Mouse (Mus musculus) right cerebral cortex, postnatal 36 days (tissue): ENCODE results near the gene Rufy3.

Experiments used
- DNase-seq, 2 experiments: peaks; one replicate each; pipeline ENCODE4 v3.0.0; 2022; ENCODE audit warnings: low spot score in 2 of 2, mixed read lengths in 1 of 2

Gene Rufy3

GRCm38 (mm10) chr5:88629125-88629524 is 64.3 kb downstream of the Rufy3 start:
- DNase-seq, result no peak

GRCm38 (mm10) chr5:88629987-88630386 is 65.1 kb downstream of the Rufy3 start:
- DNase-seq, result no peak

GRCm38 (mm10) chr5:88630883-88631282 is 66.0 kb downstream of the Rufy3 start:
- no peak for DNase-seq

- no peak for DNase-seq
Observed at GRCm38 (mm10) chr5:88631545-88631944, 66.7 kb downstream of the Rufy3 start.

- no peak for DNase-seq
Observed at GRCm38 (mm10) chr5:88632463-88632862, 67.6 kb downstream of the Rufy3 start.

- no peak for DNase-seq
Observed at GRCm38 (mm10) chr5:88634076-88634475, 69.2 kb downstream of the Rufy3 start.

GRCm38 (mm10) chr5:88642786-88643185 is 77.9 kb downstream of the Rufy3 start:
- no peak for DNase-seq

- no peak for DNase-seq
Observed at GRCm38 (mm10) chr5:88643491-88643890, 78.7 kb downstream of the Rufy3 start.

GRCm38 (mm10) chr5:88644901-88645300 is 80.1 kb downstream of the Rufy3 start:
- no peak for DNase-seq

- no peak for DNase-seq
Observed at GRCm38 (mm10) chr5:88645405-88645804, 80.6 kb downstream of the Rufy3 start.

GRCm38 (mm10) chr5:88649250-88650173 is 84.7 kb downstream of the Rufy3 start:
- no peak for DNase-seq

- DNase-seq, result no peak
Observed at GRCm38 (mm10) chr5:88652589-88652988, 87.7 kb downstream of the Rufy3 start.

GRCm38 (mm10) chr5:88657868-88658267 is 93.0 kb downstream of the Rufy3 start:
- no peak for DNase-seq

- no peak for DNase-seq
Observed at GRCm38 (mm10) chr5:88663151-88663550, 98.3 kb downstream of the Rufy3 start.

- DNase-seq, result no peak
Observed at GRCm38 (mm10) chr5:88663875-88664274, 99.0 kb downstream of the Rufy3 start.

GRCm38 (mm10) chr5:88674703-88675442 is 110.0 kb downstream of the Rufy3 start:
- DNase-seq, result peak in 1 of 2 experiments; percentile 12

- peak; percentile 85 for DNase-seq
Observed at GRCm38 (mm10) chr5:88675443-88676387, 110.9 kb downstream of the Rufy3 start, which contains the start of gene Grsf1. Grsf1 (minus strand) TSS chr5:88676171.

- DNase-seq, result no peak
Observed at GRCm38 (mm10) chr5:88678929-88679328, 114.1 kb downstream of the Rufy3 start.

GRCm38 (mm10) chr5:88679341-88679740 is 114.5 kb downstream of the Rufy3 start:
- no peak for DNase-seq

- DNase-seq, result no peak
Observed at GRCm38 (mm10) chr5:88680567-88680966, 115.7 kb downstream of the Rufy3 start.

- no peak for DNase-seq
Observed at GRCm38 (mm10) chr5:88683706-88684105, 118.9 kb downstream of the Rufy3 start.

GRCm38 (mm10) chr5:88684226-88684625 is 119.4 kb downstream of the Rufy3 start:
- DNase-seq, result no peak
